Mouse (Mus musculus): ENCODE results near the gene C1ra.

- TF ChIP-seq CTCF (IDR thresholded peaks at IDR 0.05; ENCODE audit: extremely low read depth, insufficient read depth, insufficient read length, insufficient replicate concordance) (no peak), POLR2A (IDR thresholded peaks at IDR 0.05; ENCODE audit: low read depth, low read length) (no peak)
Measured at GRCm38 (mm10) chr6:124501473-124501872, 10.7 kb upstream of the C1ra start.

All from spleen, adult 2 months (tissue).